Mouse (Mus musculus) erythroblast, embryonic 14.5 days (primary cell): ENCODE results near the gene Kcnj5. TPM values are rescaled to one million over a fixed set of nuclear protein-coding genes. Genes with fewer than 3 reads are reported as not detected.

Experiments used
- H3K27me3 ChIP-seq: 2 replicates; pipeline ENCODE4 v1.6.1; 2012; ENCODE audit warnings: inconsistent platforms; ENCODE audit not compliant: control insufficient read depth
- H3K36me3 ChIP-seq: 2 replicates; pipeline ENCODE4 v1.6.1; 2012; ENCODE audit warnings: mild to moderate bottlenecking, inconsistent platforms; ENCODE audit not compliant: control insufficient read depth
- H3K4me1 ChIP-seq: 2 replicates; pipeline ENCODE4 v1.6.1; 2012; ENCODE audit warnings: inconsistent platforms; ENCODE audit not compliant: control insufficient read depth
- H3K4me3 ChIP-seq: replicated peaks from 2 replicates; pipeline ENCODE3; 2012; ENCODE audit warnings: moderate library complexity, mild to moderate bottlenecking, inconsistent platforms
- H3K9me3 ChIP-seq: 2 replicates; pipeline ENCODE4 v1.6.1; 2012; ENCODE audit warnings: low read length, inconsistent platforms, mixed read lengths; ENCODE audit not compliant: control insufficient read depth
- GATA1 ChIP-seq: IDR thresholded peaks from 2 replicates; pipeline ENCODE4 v1.6.1; 2012; ENCODE audit warnings: low read length, inconsistent platforms, mixed read lengths
- TAL1 ChIP-seq: IDR thresholded peaks from 3 replicates; pipeline ENCODE4 v1.6.1; 2012; ENCODE audit warnings: low read length, inconsistent platforms, mixed read lengths
- polyA plus RNA-seq: library from polyadenylated mRNA; stranded (reverse); fragments of >175 nt; gene quantifications from 2 replicates; pipeline ENCODE4 v1.2.3, GENCODE M21; 2012

Gene Kcnj5
- polyA plus RNA-seq, 1 experiment, result not detected

- H3K27me3 ChIP-seq, result no peaks in the 10 kb centered on the region
- H3K9me3 ChIP-seq, result peaks cover 2% of the 10 kb centered on the region; the same call in 1 of the 2 replicates
- TF ChIP-seq TAL1 (no peak), GATA1 (no peak)
- H3K4me3 ChIP-seq, result no peak overlapping the region
- H3K4me1 ChIP-seq, result no peaks in the 10 kb centered on the region
- no peaks in the 10 kb centered on the region for H3K36me3 ChIP-seq
These were observed 25.2 kb upstream of the Kcnj5 start for GRCm38 (mm10) chr9:32369388-32369787.

DNA sequence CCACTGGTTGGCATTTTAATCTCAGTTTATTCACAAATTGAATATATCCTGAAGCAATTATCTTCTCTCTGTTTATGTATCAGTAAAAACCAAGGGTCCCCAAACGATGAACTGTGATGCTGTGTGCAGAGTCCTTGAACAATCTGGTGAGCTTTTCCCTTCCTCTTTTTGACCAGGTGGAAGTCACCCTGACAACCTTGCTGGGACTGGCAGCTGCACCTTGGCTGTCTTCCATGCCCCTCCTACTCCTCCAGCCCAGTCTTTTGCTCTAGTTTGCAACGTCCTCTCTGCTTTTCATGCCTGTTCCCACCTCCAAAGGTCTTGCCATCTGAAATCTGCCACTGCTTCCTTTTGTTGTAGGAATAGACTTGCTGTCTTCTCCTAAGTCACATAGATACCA lies 24.7 kb upstream of the Kcnj5 start:
- Histone ChIP-seq H3K4me1 (no peaks in the 10 kb centered on the region), H3K4me3 (no peak overlapping the region), H3K9me3 (peaks cover 2% of the 10 kb centered on the region; the same call in 1 of the 2 replicates), H3K36me3 (no peaks in the 10 kb centered on the region), H3K27me3 (no peaks in the 10 kb centered on the region)
- TF ChIP-seq TAL1, result no peak
- no peak for TF ChIP-seq GATA1

GRCm38 (mm10) chr9:32360770-32361169 lies 16.6 kb upstream of the Kcnj5 start:
- H3K9me3 ChIP-seq, result peaks cover 3% of the 10 kb centered on the region
- no peaks in the 10 kb centered on the region for H3K36me3 ChIP-seq
- no peak for TF ChIP-seq GATA1
- no peaks in the 10 kb centered on the region for H3K27me3 ChIP-seq
- no peaks in the 10 kb centered on the region for H3K4me1 ChIP-seq
- H3K4me3 ChIP-seq, result no peak overlapping the region

GRCm38 (mm10) chr9:32350332-32350731 lies 6.2 kb upstream of the Kcnj5 start:
- Histone ChIP-seq H3K36me3 (no peaks in the 10 kb centered on the region), H3K9me3 (peaks cover 3% of the 10 kb centered on the region; the same call in 1 of the 2 replicates), H3K4me3 (no peak overlapping the region), H3K4me1 (no peaks in the 10 kb centered on the region), H3K27me3 (peaks cover 7% of the 10 kb centered on the region)
- no peak for TF ChIP-seq GATA1
- TF ChIP-seq TAL1, result no peak

DNA sequence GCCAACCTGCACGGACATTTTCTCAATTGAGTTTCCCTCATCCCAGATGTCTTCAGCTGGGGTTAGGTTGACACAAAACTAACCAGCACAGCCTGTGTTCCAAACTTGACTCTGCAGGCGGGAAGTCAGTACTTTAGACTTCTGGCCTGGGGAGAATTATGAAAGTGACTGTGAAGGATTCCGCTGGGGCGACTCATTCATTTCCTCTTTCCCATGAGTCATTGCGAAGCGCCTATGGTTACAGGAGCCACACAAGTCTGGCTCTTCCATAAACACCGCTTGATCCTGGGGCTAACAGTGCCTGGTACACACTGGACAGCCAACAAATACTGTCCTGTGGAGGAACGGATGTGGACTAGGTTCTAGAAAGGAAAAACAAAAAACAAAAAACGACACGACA lies 5.2 kb upstream of the Kcnj5 start:
- Histone ChIP-seq H3K27me3 (peaks cover 15% of the 10 kb centered on the region), H3K4me1 (peaks cover 2% of the 10 kb centered on the region), H3K9me3 (peaks cover 3% of the 10 kb centered on the region; the same call in 1 of the 2 replicates), H3K36me3 (no peaks in the 10 kb centered on the region), H3K4me3 (no peak overlapping the region)
- TF ChIP-seq TAL1 (no peak), GATA1 (no peak)

- Histone ChIP-seq H3K36me3 (no peaks in the 10 kb centered on the region), H3K4me3 (no peak overlapping the region), H3K27me3 (peaks cover 28% of the 10 kb centered on the region), H3K4me1 (peaks cover 5% of the 10 kb centered on the region), H3K9me3 (no peaks in the 10 kb centered on the region)
- no peak for TF ChIP-seq GATA1
These were observed 3.9 kb upstream of the Kcnj5 start for GRCm38 (mm10) chr9:32348096-32348495.

- Histone ChIP-seq H3K36me3 (no peaks in the 10 kb centered on the region), H3K27me3 (peaks cover 39% of the 10 kb centered on the region), H3K4me3 (no peak overlapping the region), H3K4me1 (peaks cover 11% of the 10 kb centered on the region), H3K9me3 (no peaks in the 10 kb centered on the region)
- TF ChIP-seq GATA1, result no peak
- TF ChIP-seq TAL1, result no peak
These were observed 339 bp upstream of the Kcnj5 start for GRCm38 (mm10) chr9:32344489-32344888.

- no peaks in the 10 kb centered on the region for H3K9me3 ChIP-seq
- no peaks in the 10 kb centered on the region for H3K36me3 ChIP-seq
- peaks cover 11% of the 10 kb centered on the region for H3K4me1 ChIP-seq
- H3K27me3 ChIP-seq, result peaks cover 39% of the 10 kb centered on the region
- no peak for TF ChIP-seq GATA1
- no peak for TF ChIP-seq TAL1
- H3K4me3 ChIP-seq, result no peak overlapping the region
These were observed 1.2 kb downstream of the Kcnj5 start for GRCm38 (mm10) chr9:32342929-32343328.

- no peaks in the 10 kb centered on the region for H3K36me3 ChIP-seq
- no peak for TF ChIP-seq TAL1
- TF ChIP-seq GATA1, result no peak
- no peaks in the 10 kb centered on the region for H3K9me3 ChIP-seq
- no peak overlapping the region for H3K4me3 ChIP-seq
- H3K27me3 ChIP-seq, result peaks cover 37% of the 10 kb centered on the region
- peaks cover 11% of the 10 kb centered on the region for H3K4me1 ChIP-seq
These were observed 3.3 kb downstream of the Kcnj5 start for GRCm38 (mm10) chr9:32340831-32341230.
